15 mouse cellular contexts compared by ENCODE assay signal in the genomic region with DNA sequence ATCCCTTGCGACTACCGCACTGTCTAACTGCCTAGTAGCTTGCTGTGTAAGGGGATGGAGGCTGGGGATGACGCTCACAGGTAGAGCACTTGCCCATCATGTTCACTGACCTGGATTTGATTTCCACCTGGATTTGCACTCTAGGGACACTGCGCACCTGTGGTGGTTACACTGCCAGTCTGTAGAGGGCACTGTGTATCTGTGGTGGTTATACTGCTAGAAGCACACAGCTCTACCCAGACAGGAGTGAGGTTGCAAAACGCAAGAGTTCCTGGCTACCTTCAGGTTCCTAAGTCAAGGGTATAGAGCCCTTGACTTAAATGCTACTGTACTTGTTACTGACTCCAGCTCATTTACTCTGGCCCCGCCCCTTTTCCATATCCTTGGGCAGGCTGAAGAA. TPM values are rescaled to one million over a fixed set of nuclear protein-coding genes. Genes with fewer than 3 reads are reported as not detected.
DNase-seq lines count a peak whose midpoint lies in the region; ATAC-seq and TF ChIP-seq lines count a peak whose summit lies in the region.
"Had no signal": no experiment of that assay in that cellular context is flagged by ENCODE, and none has a peak within 500 bp of the region (broad histone marks: within the 10 kb centered on the region; RNA-seq: fewer than 3 reads in every experiment).

No protein-coding gene starts in this region.

- H3K4me1 ChIP-seq in heart, embryonic 10.5 days, result peaks cover 18% of the 10 kb centered on the region
- 0 out of 2 replicates have a peak, but pooled peaks cover 3% of the 10 kb centered on the region for H3K4me1 ChIP-seq in lung, embryonic 14.5 days (ENCODE audit: insufficient read depth)
- H3K4me1 ChIP-seq in bone marrow, adult 2 months (ENCODE audit: control insufficient read depth, insufficient read depth, low read length), result no peaks in the 10 kb centered on the region; the same call in 1 of the 2 replicates
- H3K4me1 ChIP-seq in small intestine, adult 2 months (ENCODE audit: control insufficient read depth, insufficient read depth, insufficient read length, low read length), result peaks cover 16% of the 10 kb centered on the region
- H3K4me1 ChIP-seq in forebrain, embryonic 13.5 days, result peaks cover 7% of the 10 kb centered on the region; the same call in 1 of the 2 replicates

- no peaks in the 10 kb centered on the region for H3K27me3 ChIP-seq in heart, embryonic 10.5 days (ENCODE audit: insufficient read depth, poor library complexity, severe bottlenecking)
- no peaks in the 10 kb centered on the region for H3K27me3 ChIP-seq in lung, embryonic 14.5 days (ENCODE audit: insufficient read depth, low read length)
- H3K27me3 ChIP-seq in small intestine, adult 2 months (ENCODE audit: control insufficient read depth, insufficient read depth, low read length), result no peaks in the 10 kb centered on the region
- no peaks in the 10 kb centered on the region for H3K27me3 ChIP-seq in forebrain, embryonic 13.5 days
- H3K27me3 ChIP-seq: embryonic facial prominence, embryonic 13.5 days; hindbrain, embryonic 15.5 days; midbrain, embryonic 13.5 days; neural tube, embryonic 15.5 days had no signal

- H3K4me2 ChIP-seq in lung, embryonic 14.5 days, result no peak overlapping the region
- H3K4me2 ChIP-seq in forebrain, embryonic 13.5 days, result no peak overlapping the region
- H3K4me2 ChIP-seq: embryonic facial prominence, embryonic 13.5 days; heart, embryonic 11.5 days; hindbrain, embryonic 15.5 days; midbrain, embryonic 13.5 days; neural tube, embryonic 15.5 days had no signal

- H3K36me3 ChIP-seq in heart, embryonic 10.5 days, result peaks cover 37% of the 10 kb centered on the region
- H3K36me3 ChIP-seq in lung, embryonic 14.5 days (ENCODE audit: insufficient read depth), result peaks cover 40% of the 10 kb centered on the region
- H3K36me3 ChIP-seq in small intestine, adult 2 months (ENCODE audit: control insufficient read depth, insufficient read depth, low read length), result no peaks in the 10 kb centered on the region
- peaks cover 57% of the 10 kb centered on the region for H3K36me3 ChIP-seq in forebrain, embryonic 13.5 days (ENCODE audit: poor library complexity, severe bottlenecking)

- no peak overlapping the region for H3K9ac ChIP-seq in lung, embryonic 14.5 days
- no peak overlapping the region for H3K9ac ChIP-seq in forebrain, embryonic 13.5 days
- H3K9ac ChIP-seq: embryonic facial prominence, embryonic 13.5 days; hindbrain, embryonic 15.5 days; midbrain, embryonic 13.5 days; neural tube, embryonic 15.5 days had no signal

- no peaks in the 10 kb centered on the region for H3K9me3 ChIP-seq in heart, embryonic 10.5 days
- no peaks in the 10 kb centered on the region for H3K9me3 ChIP-seq in lung, embryonic 14.5 days (ENCODE audit: low read depth, low read length)
- no peaks in the 10 kb centered on the region for H3K9me3 ChIP-seq in forebrain, embryonic 13.5 days (replicated peaks)
- H3K9me3 ChIP-seq: embryonic facial prominence, embryonic 13.5 days; hindbrain, embryonic 15.5 days; midbrain, embryonic 13.5 days; neural tube, embryonic 15.5 days had no signal

- no peak overlapping the region for H3K4me3 ChIP-seq in heart, embryonic 10.5 days
- H3K4me3 ChIP-seq in lung, embryonic 14.5 days (ENCODE audit: low read depth, low read length), result no peak overlapping the region
- no peak overlapping the region for H3K4me3 ChIP-seq in bone marrow, adult 2 months (replicated peaks; ENCODE audit: control insufficient read depth, low read depth, low read length)
- H3K4me3 ChIP-seq in small intestine, adult 2 months (ENCODE audit: low read depth, low read length), result no peak overlapping the region
- H3K4me3 ChIP-seq in forebrain, embryonic 13.5 days, result no peak overlapping the region
- H3K4me3 ChIP-seq: embryonic facial prominence, embryonic 13.5 days; hindbrain, embryonic 15.5 days; midbrain, embryonic 13.5 days; neural tube, embryonic 15.5 days had no signal

- H3K27ac ChIP-seq in heart, embryonic 10.5 days, result no peak overlapping the region
- H3K27ac ChIP-seq in lung, embryonic 14.5 days (ENCODE audit: low read depth), result no peak overlapping the region
- no peak overlapping the region for H3K27ac ChIP-seq in bone marrow, adult 2 months (ENCODE audit: control insufficient read depth, insufficient read depth, low read depth, low read length, poor library complexity)
- H3K27ac ChIP-seq in small intestine, adult 2 months (ENCODE audit: insufficient read depth, low read depth, low read length), result no peak overlapping the region
- H3K27ac ChIP-seq in forebrain, embryonic 13.5 days, result no peak overlapping the region
- H3K27ac ChIP-seq: embryonic facial prominence, embryonic 13.5 days; hindbrain, embryonic 15.5 days; midbrain, embryonic 13.5 days; neural tube, embryonic 15.5 days had no signal

- 81% methylated on average over 6 of the region's 6 CpGs for WGBS in heart, embryonic 10.5 days
- 76% methylated on average over 6 of the region's 6 CpGs for WGBS in lung, embryonic 14.5 days
- WGBS in bone marrow, adult 2 months, result 79% methylated on average over 6 of the region's 6 CpGs
- 83% methylated on average over 6 of the region's 6 CpGs for WGBS in small intestine, adult 2 months
- WGBS in forebrain, embryonic 13.5 days, result 87% methylated on average over 6 of the region's 6 CpGs

- no peak for TF ChIP-seq POLR2A in bone marrow, adult 2 months (IDR thresholded peaks at IDR 0.05; ENCODE audit: borderline replicate concordance, control insufficient read depth, low read depth, low read length)
- no peak for TF ChIP-seq POLR2A in small intestine, adult 2 months (IDR thresholded peaks at IDR 0.05; ENCODE audit: low read depth, low read length)

- peak; percentile 72 for DNase-seq in heart, embryonic 10.5 days (ENCODE audit: low spot score)
- no peak for DNase-seq in heart, postnatal 14 days
- peak; percentile 37 for DNase-seq in lung, embryonic 14.5 days
- DNase-seq in lung, postnatal 14 days, result no peak
- DNase-seq in adrenal gland, adult 2 months, result no peak
- DNase-seq: cerebellum, adult 11-12 months; right cerebral cortex, postnatal 25 days had no signal

- TF ChIP-seq CTCF in lung, embryonic 14.5 days (IDR thresholded peaks at IDR 0.05; ENCODE audit: low read depth), result peak; percentile 54
- peak; percentile 40; the same call in 1 of the 2 replicates for TF ChIP-seq CTCF in bone marrow, adult 2 months (IDR thresholded peaks at IDR 0.05; ENCODE audit: control insufficient read depth, insufficient read depth, low read length)
- TF ChIP-seq CTCF in small intestine, adult 2 months (IDR thresholded peaks at IDR 0.05; ENCODE audit: extremely low read depth, insufficient read length, insufficient replicate concordance, low read depth, low read length), result peak; percentile 26; the same call in 1 of the 2 replicates

- no peak; the same call in 1 of the 2 replicates for ATAC-seq in lung, embryonic 14.5 days (ENCODE audit: insufficient read depth)
- no peak for ATAC-seq in forebrain, embryonic 13.5 days
- ATAC-seq: midbrain, embryonic 13.5 days had no signal

- intact Hi-C loops in heart, postnatal 14 days (cut with DNase I), result no loop called here

RNA-seq across cellular contexts. Expression of gene Arl3, which starts 34.8 kb away (rescaled TPM):
- 112 and 134 TPM in 2 replicates for polyA plus RNA-seq in heart, embryonic 10.5 days (2016; fragmentation: Nextera tagmentation; extraction: Ambion mirVana)
- total RNA-seq in heart, postnatal 14 days (2021), result 10 to 100 TPM; 29.7 to 30.0 TPM
- 78.6 and 85.4 TPM in 2 replicates for polyA plus RNA-seq in lung, embryonic 14.5 days (2014; fragmentation: Nextera tagmentation; extraction: Ambion mirVana)
- polyA plus RNA-seq in bone marrow, adult 2 months (2011; ENCODE audit: insufficient read depth, insufficient read length, low replicate concordance, missing spikeins), result 14.0 and 18.3 TPM in 2 replicates
- polyA plus RNA-seq in small intestine, adult 2 months (2012; rRNA removed), result 1.3 and 2.1 TPM in 2 replicates
- polyA plus RNA-seq in forebrain, embryonic 13.5 days (2015; fragmentation: Nextera tagmentation; extraction: Ambion mirVana), result 233 and 245 TPM in 2 replicates
- 10 to 100 TPM; 51.6 to 75.1 TPM for total RNA-seq in adrenal gland, adult 2 months (2021)
- 11.7 and 12.2 TPM in 2 replicates for polyA plus RNA-seq in adrenal gland, adult 2 months (2012; rRNA removed)

RNA-seq across cellular contexts. Expression of gene Sfxn2, which starts 35.0 kb away (rescaled TPM):
- polyA plus RNA-seq in heart, embryonic 10.5 days (2016; fragmentation: Nextera tagmentation; extraction: Ambion mirVana), result 14.2 and 14.5 TPM in 2 replicates
- 1 to 10 TPM; 4.1 to 5.3 TPM for total RNA-seq in heart, postnatal 14 days (2021)
- 22.2 and 24.9 TPM in 2 replicates for polyA plus RNA-seq in lung, embryonic 14.5 days (2014; fragmentation: Nextera tagmentation; extraction: Ambion mirVana)
- 4.3 and 9.4 TPM in 2 replicates for polyA plus RNA-seq in bone marrow, adult 2 months (2011; ENCODE audit: insufficient read depth, insufficient read length, low replicate concordance, missing spikeins)
- 1.3 and 1.6 TPM in 2 replicates for polyA plus RNA-seq in small intestine, adult 2 months (2012; rRNA removed)
- 12.4 and 13.2 TPM in 2 replicates for polyA plus RNA-seq in forebrain, embryonic 13.5 days (2015; fragmentation: Nextera tagmentation; extraction: Ambion mirVana)
- 10 to 100 TPM in 1 of 2 experiments, 1 to 10 TPM in 1; 7.7 to 12.7 TPM for total RNA-seq in adrenal gland, adult 2 months (2021)
- 3.7 and 4.6 TPM in 2 replicates for polyA plus RNA-seq in adrenal gland, adult 2 months (2012; rRNA removed)

RNA-seq across cellular contexts. Expression of gene Trim8, which starts 36.7 kb away (rescaled TPM):
- polyA plus RNA-seq in heart, embryonic 10.5 days (2016; fragmentation: Nextera tagmentation; extraction: Ambion mirVana), result 17.6 and 22.0 TPM in 2 replicates
- total RNA-seq in heart, postnatal 14 days (2021), result 10 to 100 TPM; 47.6 to 50.0 TPM
- polyA plus RNA-seq in lung, embryonic 14.5 days (2014; fragmentation: Nextera tagmentation; extraction: Ambion mirVana), result 28.3 and 31.0 TPM in 2 replicates
- polyA plus RNA-seq in bone marrow, adult 2 months (2011; ENCODE audit: insufficient read depth, insufficient read length, low replicate concordance, missing spikeins), result 13.9 and 25.9 TPM in 2 replicates
- polyA plus RNA-seq in small intestine, adult 2 months (2012; rRNA removed), result 42.3 and 54.8 TPM in 2 replicates
- polyA plus RNA-seq in forebrain, embryonic 13.5 days (2015; fragmentation: Nextera tagmentation; extraction: Ambion mirVana), result 22.5 and 22.6 TPM in 2 replicates
- 10 to 100 TPM; 38.0 to 66.4 TPM for total RNA-seq in adrenal gland, adult 2 months (2021)
- polyA plus RNA-seq in adrenal gland, adult 2 months (2012; rRNA removed), result 66.1 and 78.8 TPM in 2 replicates

Comparison
In these comparisons a context has a peak if more than half of its experiments do, and no peak if none do; other contexts are left out.
1. DNase-seq: peak in heart, embryonic 10.5 days (single experiment) and lung, embryonic 14.5 days (single experiment); none in heart, postnatal 14 days (0 of 2), lung, postnatal 14 days (single experiment) and adrenal gland, adult 2 months (single experiment).
2. Peak in every context shown above with its lines, with median percentiles within 50 percentile points of each other: CTCF ChIP-seq.